Mouse (Mus musculus) spleen, adult 2 months (tissue): Measurements from ENCODE around the gene Plekhm3.

Experiments used
- CTCF ChIP-seq: fragments of 200-500 bp; IDR thresholded peaks from 2 replicates; pipeline ENCODE4 v1.5.1; 2011; ENCODE audit warnings: mild to moderate bottlenecking, inconsistent platforms; ENCODE audit not compliant: insufficient read depth, insufficient read length, insufficient replicate concordance; ENCODE audit errors: extremely low read depth
- POLR2A ChIP-seq: fragments of 200-500 bp; IDR thresholded peaks from 2 replicates; pipeline ENCODE4 v1.6.1; 2011; ENCODE audit warnings: low read depth, low read length, inconsistent platforms

DNA sequence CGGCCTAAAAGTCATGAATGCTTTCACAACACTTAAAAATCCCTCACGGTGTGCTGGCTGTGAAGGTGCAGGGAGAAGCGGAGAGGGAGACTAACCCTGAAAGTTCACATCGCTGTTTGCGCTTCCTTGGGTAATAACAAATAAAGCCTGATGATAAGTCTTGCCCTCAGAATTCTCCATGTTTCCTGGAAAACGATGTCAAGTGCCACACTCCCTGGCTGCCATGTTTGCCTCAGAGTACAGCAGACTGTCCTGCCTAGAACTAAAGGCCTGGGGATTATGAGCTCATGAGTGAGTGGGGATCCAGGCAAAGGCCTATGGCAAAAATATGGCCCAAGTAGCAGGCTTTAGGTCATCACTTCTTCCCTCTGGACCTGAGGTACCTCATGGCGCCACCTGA lies 17.7 kb downstream of the Plekhm3 start:
- no peak for TF ChIP-seq CTCF
- TF ChIP-seq POLR2A: no peak
